In genomic region chr4:135153260-135154088, GRCm38 (mm10) we compare ENCODE assay signal across 8 mouse cellular contexts. TPM values are rescaled to one million over a fixed set of nuclear protein-coding genes. Genes with fewer than 3 reads are reported as not detected.
DNase-seq lines count a peak whose midpoint lies in the region; ATAC-seq and TF ChIP-seq lines count a peak whose summit lies in the region.

No protein-coding gene starts in this region.

- H3K4me3 ChIP-seq in forebrain, postnatal 0 days (ENCODE audit: low read depth, low read length) = no peak overlapping the region
- peak overlapping the region; percentile 51 for H3K4me3 ChIP-seq in limb, embryonic 15.5 days

- no peaks in the 10 kb centered on the region for H3K9me3 ChIP-seq in forebrain, postnatal 0 days (ENCODE audit: low read length)
- H3K9me3 ChIP-seq in limb, embryonic 15.5 days = no peaks in the 10 kb centered on the region

- H3K9ac ChIP-seq in forebrain, postnatal 0 days = no peak overlapping the region
- H3K9ac ChIP-seq in limb, embryonic 15.5 days = peak overlapping the region; percentile 33

- H3K36me3 ChIP-seq in forebrain, postnatal 0 days (ENCODE audit: insufficient read depth) = no peaks in the 10 kb centered on the region
- no peaks in the 10 kb centered on the region for H3K36me3 ChIP-seq in limb, embryonic 15.5 days

- WGBS in forebrain, postnatal 0 days = under 1% methylated on average over 39 of the region's 39 CpGs
- WGBS in limb, embryonic 15.5 days = 2% methylated on average over 39 of the region's 39 CpGs

- H3K27me3 ChIP-seq in forebrain, postnatal 0 days (ENCODE audit: insufficient read depth, low read length) = peaks cover 78% of the 10 kb centered on the region
- peaks cover 97% of the 10 kb centered on the region for H3K27me3 ChIP-seq in limb, embryonic 15.5 days

- H3K4me2 ChIP-seq in forebrain, postnatal 0 days (ENCODE audit: low read depth) = no peak overlapping the region
- H3K4me2 ChIP-seq in limb, embryonic 15.5 days = peak overlapping the region; percentile 63

- no peak for ATAC-seq in forebrain, postnatal 0 days
- ATAC-seq in limb, embryonic 15.5 days (ENCODE audit: insufficient number of reproducible peaks, low FRiP score, low TSS enrichment, low read depth) = no peak

- no peaks in the 10 kb centered on the region for H3K4me1 ChIP-seq in forebrain, postnatal 0 days (ENCODE audit: insufficient read depth)
- H3K4me1 ChIP-seq in limb, embryonic 15.5 days = peaks cover 67% of the 10 kb centered on the region

- DNase-seq in gastrocnemius, postnatal 10 days = peak; percentile 25
- DNase-seq in gastrocnemius, postnatal 25 days = no peak
- peak; percentile 35 to 41 for DNase-seq in CD8-positive naive resting alpha-beta T cell, adult 2 months (ENCODE audit: low read depth in 2 of 2, low spot score in 2 of 2)
- peak; percentile 53 for DNase-seq in forebrain, postnatal 0 days
- peak; percentile 54 for DNase-seq in retina, postnatal 1 day
- DNase-seq in right cerebral cortex, postnatal 14 days = no peak
- no peak for DNase-seq in frontal cortex, adult 2 months (ENCODE audit: extremely low spot score in 1 of 2, low spot score in 1 of 2)

- H3K27ac ChIP-seq in forebrain, postnatal 0 days (ENCODE audit: low read depth, low read length) = no peak overlapping the region
- H3K27ac ChIP-seq in limb, embryonic 15.5 days = peak overlapping the region; percentile 57

- no peak for TF ChIP-seq CTCF in forebrain, postnatal 0 days (IDR thresholded peaks at IDR 0.05; ENCODE audit: low read depth)

RNA-seq across cellular contexts. Expression of gene Runx3, which starts 33.0 kb away (rescaled TPM):
- total RNA-seq in gastrocnemius, postnatal 10 days (2021) = 1 to 10 TPM in 1 of 2 experiments, under 1 TPM in 1; 0.23 to 1.2 TPM
- under 1 TPM in 1 of 2 experiments, not detected in 1; 0.11 TPM for total RNA-seq in gastrocnemius, postnatal 25 days (2021)
- not detected in 2 replicates for total RNA-seq in forebrain, postnatal 0 days (2014; rRNA removed)
- not detected in 2 replicates for polyA plus RNA-seq in forebrain, postnatal 0 days (2015; fragmentation: Nextera tagmentation; extraction: Ambion mirVana)
- 4.4 and 4.6 TPM in 2 replicates for polyA plus RNA-seq in limb, embryonic 15.5 days (2015; fragmentation: Nextera tagmentation; extraction: Ambion mirVana)
- 0.69 TPM in 1 of 2 replicates, not detected in the other for polyA plus RNA-seq in frontal cortex, adult 2 months (2012; rRNA removed)

Comparison
In these comparisons a context has a peak if more than half of its experiments do, and no peak if none do; other contexts are left out.
1. DNase-seq: peak in gastrocnemius, postnatal 10 days (single experiment), CD8-positive naive resting alpha-beta T cell, adult 2 months (2 of 2), forebrain, postnatal 0 days (single experiment) and retina, postnatal 1 day (single experiment); none in gastrocnemius, postnatal 25 days (single experiment), right cerebral cortex, postnatal 14 days (single experiment) and frontal cortex, adult 2 months (0 of 2).